Mouse (Mus musculus) megakaryocyte, embryonic 14.5 days (primary cell): Measurements from ENCODE around the gene Cyyr1.

ENCODE experiments used
- FLI1 ChIP-seq: IDR thresholded peaks from 2 replicates; pipeline ENCODE4 v1.6.1; 2012; ENCODE audit warnings: low read length, inconsistent platforms, mixed read lengths
- GATA1 ChIP-seq: IDR thresholded peaks from 3 replicates; pipeline ENCODE4 v1.6.1; 2012; ENCODE audit warnings: mixed read lengths, low read length, inconsistent platforms, borderline replicate concordance

DNA sequence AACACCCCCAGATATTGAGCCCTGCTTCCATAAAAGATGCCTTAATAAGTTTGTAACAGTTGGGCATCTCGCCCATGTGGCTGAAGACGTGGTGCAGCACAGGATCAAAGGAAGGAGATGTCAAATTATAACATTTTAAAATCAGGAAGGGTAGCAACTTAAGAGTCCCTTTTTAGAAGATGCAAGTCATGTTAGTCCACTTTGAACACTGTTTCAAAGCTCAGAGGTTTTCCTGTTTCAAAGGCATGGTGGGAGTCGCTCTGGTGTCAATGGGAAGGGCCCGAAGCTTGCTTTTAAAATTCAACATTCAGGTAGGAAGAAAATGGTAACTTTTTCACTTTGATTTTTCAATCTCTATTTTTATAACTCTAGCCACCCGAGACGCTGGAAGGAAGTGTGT lies 45.9 kb downstream of the Cyyr1 start:
- TF ChIP-seq GATA1 (no peak), FLI1 (no peak)
